Mouse (Mus musculus) forebrain, embryonic 14.5 days (tissue): ENCODE data around the gene Gtse1. TPM values are rescaled to one million over a fixed set of nuclear protein-coding genes. Genes with fewer than 3 reads are reported as not detected.

ENCODE experiments used
- ATAC-seq: fragments of 200-750 bp; cut with Nextera tagmentation; 2 replicates; pipeline ENCODE4 v1.8.0; 2017; ENCODE audit warnings: mild to moderate bottlenecking, moderate library complexity
- DNase-seq: peaks from one replicate; pipeline ENCODE4 v3.0.0-alpha.2; 2015; ENCODE audit warnings: low spot score
- H3K27ac ChIP-seq: fragments of 300-500 bp; sonication (generic); 2 replicates; pipeline ENCODE4 v1.5.1; 2014; ENCODE audit warnings: low read depth, mild to moderate bottlenecking, control low read depth, low read length, moderate library complexity
- H3K27me3 ChIP-seq: fragments of 300-500 bp; sonication (generic); replicated peaks from 2 replicates; pipeline ENCODE4 v1.6.1; 2014; ENCODE audit warnings: low read length, control low read depth, mixed read lengths; ENCODE audit not compliant: control insufficient read depth, insufficient read depth
- H3K36me3 ChIP-seq: fragments of 300-500 bp; sonication (generic); 2 replicates; pipeline ENCODE4 v1.6.1; 2014; ENCODE audit warnings: low read length, control low read depth; ENCODE audit not compliant: control insufficient read depth, insufficient read depth
- H3K4me1 ChIP-seq: fragments of 300-500 bp; sonication (generic); 2 replicates; pipeline ENCODE4 v1.6.1; 2014; ENCODE audit warnings: antibody characterized with exemption, low read length, control low read depth; ENCODE audit not compliant: control insufficient read depth, insufficient read depth
- H3K4me2 ChIP-seq: fragments of 300-500 bp; sonication (generic); 2 replicates; pipeline ENCODE4 v1.6.1; 2014; ENCODE audit warnings: mild to moderate bottlenecking, control low read depth, low read length
- H3K4me3 ChIP-seq: fragments of 300-500 bp; sonication (generic); 2 replicates; pipeline ENCODE4 v1.5.1; 2014; ENCODE audit warnings: low read depth, low read length, control low read depth
- H3K9ac ChIP-seq: fragments of 300-500 bp; sonication (generic); 2 replicates; pipeline ENCODE4 v1.6.1; 2014; ENCODE audit warnings: mild to moderate bottlenecking, low read length, control low read depth, moderate library complexity
- H3K9me3 ChIP-seq: fragments of 300-500 bp; sonication (generic); replicated peaks from 2 replicates; pipeline ENCODE4 v1.6.1; 2016; ENCODE audit warnings: low read length, control low read depth, mixed read lengths; ENCODE audit not compliant: control insufficient read depth
- WGBS: fragments of 180-500 bp; shearing (Covaris S2); extraction: QIAGEN DNeasy Blood & Tissue Kit; methylation state at CpG from one replicate; pipeline ENCODE4 v1.1.7; 2014; 5-methylcytosine and 5-hydroxymethylcytosine counted together
- polyA plus RNA-seq: library from polyadenylated mRNA; unstranded; fragments of >200 nt; fragmentation: Nextera tagmentation; extraction: Ambion mirVana; gene quantifications from 2 replicates; pipeline ENCODE4 v1.2.1, GENCODE M21; 2014

Gtse1 gene
- polyA plus RNA-seq = 14.3 and 15.7 TPM in 2 replicates

DNA sequence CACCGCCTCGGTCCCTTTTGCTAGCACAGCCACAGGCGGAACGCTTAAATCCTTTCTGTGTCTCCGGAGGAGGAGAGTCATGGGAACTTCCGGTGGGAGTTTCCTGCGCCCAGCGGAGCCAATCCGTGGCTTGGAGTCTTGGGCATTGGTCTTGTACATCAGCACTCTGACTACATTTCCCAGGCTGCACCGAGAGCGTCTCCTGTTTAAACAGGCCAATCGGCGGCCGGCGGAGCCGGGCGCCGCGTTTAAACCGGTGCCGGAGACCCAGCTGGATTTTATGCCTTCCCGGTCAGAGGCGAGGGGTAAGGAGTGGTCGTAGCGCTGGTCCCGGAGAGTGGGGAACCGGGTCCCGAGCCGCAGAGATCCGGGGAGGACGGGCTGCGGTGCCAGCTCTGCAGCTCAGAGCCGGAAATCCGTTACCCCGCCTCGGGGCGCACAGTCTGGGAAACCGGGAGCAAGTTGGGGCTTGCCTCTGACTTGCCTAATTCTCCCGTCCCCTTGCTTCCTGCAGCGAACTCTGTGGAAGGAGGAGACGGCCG, at the start of gene Gtse1:
TSS of gene Gtse1 (plus strand) at position 256 of the 542 bp plus-strand sequence.
- peak; percentile 99 for DNase-seq
- Histone ChIP-seq H3K27ac (peak within 1 kb of the TSS; percentile 31; the same call in 1 of the 2 replicates), H3K27me3 (no peaks in the 10 kb centered on the region), H3K4me1 (peaks cover 13% of the 10 kb centered on the region; the same call in 1 of the 2 replicates), H3K9me3 (no peaks in the 10 kb centered on the region), H3K4me2 (peak within 1 kb of the TSS; percentile 85), H3K4me3 (peak within 1 kb of the TSS; percentile 44), H3K9ac (peak within 1 kb of the TSS; percentile 79), H3K36me3 (peaks cover 29% of the 10 kb centered on the region)
- ATAC-seq = peak; percentile 100
- under 1% methylated on average over 42 of the region's 42 CpGs for WGBS

DNA sequence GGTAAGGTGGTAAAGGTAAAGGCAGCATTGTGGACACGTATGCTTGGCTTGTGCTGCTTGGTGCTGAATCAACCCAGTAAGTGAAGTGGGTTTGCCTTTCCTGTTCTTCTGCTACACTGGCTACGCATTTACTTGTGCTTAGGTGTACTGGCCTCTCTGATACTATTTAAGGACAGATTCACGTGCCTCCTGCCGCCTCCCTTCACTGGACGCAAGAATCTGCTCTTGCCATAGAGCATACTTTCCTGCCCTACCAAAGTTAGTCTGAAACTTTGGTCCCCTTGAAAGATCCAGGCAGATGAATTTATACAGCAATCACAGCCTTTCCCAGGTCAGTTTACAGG, 49.1 kb upstream of the Gtse1 start:
- no peak overlapping the region for H3K27ac ChIP-seq
- peak overlapping the region; percentile 73 for H3K4me2 ChIP-seq
- H3K4me1 ChIP-seq = peaks cover 4% of the 10 kb centered on the region; the same call in 1 of the 2 replicates
- peak overlapping the region; percentile 85; the same call in 1 of the 2 replicates for H3K9ac ChIP-seq
- H3K4me3 ChIP-seq = peak overlapping the region; percentile 74
- 88% methylated on average over 5 of the region's 5 CpGs for WGBS
- no peaks in the 10 kb centered on the region; the same call in 1 of the 2 replicates for H3K27me3 ChIP-seq
- no peaks in the 10 kb centered on the region for H3K9me3 ChIP-seq
- no peaks in the 10 kb centered on the region for H3K36me3 ChIP-seq
- ATAC-seq = no peak
- DNase-seq = no peak

DNA sequence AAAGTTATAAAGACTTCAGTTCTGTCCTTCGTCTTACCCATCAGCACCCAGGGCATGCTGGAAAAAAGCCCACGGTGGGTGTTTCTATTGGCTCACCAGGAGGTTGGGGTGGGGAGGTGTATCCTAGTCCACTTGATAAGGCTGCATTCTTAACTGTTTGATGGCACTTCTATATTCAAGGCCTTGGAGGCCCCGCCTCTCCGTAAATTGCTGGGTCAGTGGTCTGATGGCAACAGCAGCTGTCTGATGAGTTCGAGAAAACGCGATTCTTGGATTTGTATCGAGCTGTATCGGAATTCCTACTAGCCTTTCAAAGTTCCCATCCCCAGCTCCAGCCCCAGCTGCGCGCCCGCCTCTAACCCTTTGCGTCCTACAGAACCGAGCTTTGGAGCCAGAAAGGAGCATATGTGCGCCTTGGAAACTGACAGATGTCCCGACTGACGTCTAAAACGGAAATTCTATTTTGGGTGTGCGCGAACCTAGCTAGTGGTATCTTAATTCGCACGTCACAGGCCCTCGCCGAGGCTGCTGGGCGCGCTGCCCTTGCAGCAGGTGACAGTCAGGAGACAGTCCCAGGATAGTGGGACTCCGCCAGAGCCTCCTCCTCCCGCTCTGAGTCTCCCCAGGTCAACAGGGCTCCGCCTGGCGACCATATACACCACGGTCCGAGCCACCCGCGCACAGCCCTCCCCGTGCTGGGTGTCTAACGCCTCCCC, 48.6 kb upstream of the Gtse1 start:
- H3K27ac ChIP-seq = peak overlapping the region; percentile 92
- peaks cover 4% of the 10 kb centered on the region; the same call in 1 of the 2 replicates for H3K4me1 ChIP-seq
- peak overlapping the region; percentile 85 for H3K9ac ChIP-seq
- no peaks in the 10 kb centered on the region for H3K36me3 ChIP-seq
- peak overlapping the region; percentile 74 for H3K4me3 ChIP-seq
- ATAC-seq (peak; percentile 85), DNase-seq (peak; percentile 78)
- H3K4me2 ChIP-seq = peak overlapping the region; percentile 73
- no peaks in the 10 kb centered on the region for H3K9me3 ChIP-seq
- 6% methylated on average over 36 of the region's 36 CpGs for WGBS
- H3K27me3 ChIP-seq = no peaks in the 10 kb centered on the region; the same call in 1 of the 2 replicates

DNA sequence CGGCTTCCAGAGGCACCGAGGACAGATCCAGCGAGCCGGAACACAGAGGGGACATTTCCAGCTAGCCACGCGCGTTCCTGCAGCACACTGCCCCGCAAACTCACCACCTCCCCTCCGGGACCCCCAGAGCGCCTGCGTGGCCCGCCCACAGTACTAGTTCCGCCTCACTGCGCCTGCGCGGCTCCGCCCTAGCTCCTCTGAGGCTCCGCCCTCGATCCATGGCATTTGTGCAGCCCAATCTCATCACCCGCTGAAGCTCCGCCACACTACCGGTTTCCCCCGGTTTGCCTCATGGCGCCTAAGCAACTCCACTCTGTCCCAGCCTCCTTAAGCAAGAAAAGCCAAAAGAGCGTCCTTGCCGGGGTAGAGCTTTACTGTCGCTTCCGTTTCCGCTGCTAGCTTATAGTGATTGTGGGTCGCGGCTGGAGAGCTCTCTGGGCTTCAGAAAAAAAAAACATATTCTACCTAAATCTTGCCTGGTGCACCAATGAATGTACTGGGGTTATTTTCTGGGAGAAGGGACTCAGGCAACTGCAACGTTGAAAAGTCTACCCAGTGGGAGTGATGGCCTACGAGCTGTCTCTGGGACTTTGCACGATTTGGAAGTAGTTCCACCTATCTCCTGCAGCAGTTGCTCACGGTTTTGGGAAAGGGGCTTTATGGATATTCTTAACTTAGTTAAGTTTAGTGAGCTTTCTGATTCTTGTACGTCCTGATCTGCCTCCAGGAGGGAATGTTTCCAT, 47.8 kb upstream of the Gtse1 start, which contains the start of gene Cdpf1:
TSS of gene Cdpf1 (minus strand) at position 163 of the 743 bp plus-strand sequence.
- peak; percentile 98 for DNase-seq
- peak within 1 kb of the TSS; percentile 74 for H3K4me3 ChIP-seq
- H3K9me3 ChIP-seq = no peaks in the 10 kb centered on the region
- no peaks in the 10 kb centered on the region; the same call in 1 of the 2 replicates for H3K27me3 ChIP-seq
- peaks cover 4% of the 10 kb centered on the region; the same call in 1 of the 2 replicates for H3K4me1 ChIP-seq
- H3K4me2 ChIP-seq = peak within 1 kb of the TSS; percentile 73
- 2% methylated on average over 36 of the region's 36 CpGs for WGBS
- peak within 1 kb of the TSS; percentile 92 for H3K27ac ChIP-seq
- peak; percentile 99 for ATAC-seq
- H3K36me3 ChIP-seq = no peaks in the 10 kb centered on the region
- H3K9ac ChIP-seq = peak within 1 kb of the TSS; percentile 85

DNA sequence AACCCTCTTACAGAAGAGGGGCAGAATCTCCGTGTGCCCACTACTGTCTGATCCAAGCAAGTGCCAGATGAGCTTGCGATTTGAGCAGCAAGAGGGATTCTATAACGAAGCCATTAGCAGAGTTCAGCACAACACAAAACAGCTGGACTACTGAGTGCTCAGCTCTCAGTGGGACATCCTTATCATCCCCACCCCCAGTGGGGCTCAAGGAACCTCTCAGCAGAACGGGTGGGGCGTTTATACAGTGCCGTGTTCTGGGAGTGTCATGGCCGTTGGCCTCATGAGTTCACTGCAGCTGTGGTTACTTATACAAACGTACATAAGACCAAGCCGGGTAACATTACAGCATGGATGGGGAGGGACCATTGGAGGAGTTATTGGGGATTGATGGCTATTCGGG, 46.1 kb upstream of the Gtse1 start:
- no peaks in the 10 kb centered on the region for H3K36me3 ChIP-seq
- H3K4me1 ChIP-seq = peaks cover 4% of the 10 kb centered on the region; the same call in 1 of the 2 replicates
- H3K9me3 ChIP-seq = no peaks in the 10 kb centered on the region
- no peak overlapping the region for H3K4me2 ChIP-seq
- ATAC-seq (no peak), DNase-seq (no peak)
- 65% methylated on average over 10 of the region's 10 CpGs for WGBS
- H3K4me3 ChIP-seq = no peak overlapping the region
- no peak overlapping the region for H3K9ac ChIP-seq
- no peak overlapping the region for H3K27ac ChIP-seq
- no peaks in the 10 kb centered on the region; the same call in 1 of the 2 replicates for H3K27me3 ChIP-seq

DNA sequence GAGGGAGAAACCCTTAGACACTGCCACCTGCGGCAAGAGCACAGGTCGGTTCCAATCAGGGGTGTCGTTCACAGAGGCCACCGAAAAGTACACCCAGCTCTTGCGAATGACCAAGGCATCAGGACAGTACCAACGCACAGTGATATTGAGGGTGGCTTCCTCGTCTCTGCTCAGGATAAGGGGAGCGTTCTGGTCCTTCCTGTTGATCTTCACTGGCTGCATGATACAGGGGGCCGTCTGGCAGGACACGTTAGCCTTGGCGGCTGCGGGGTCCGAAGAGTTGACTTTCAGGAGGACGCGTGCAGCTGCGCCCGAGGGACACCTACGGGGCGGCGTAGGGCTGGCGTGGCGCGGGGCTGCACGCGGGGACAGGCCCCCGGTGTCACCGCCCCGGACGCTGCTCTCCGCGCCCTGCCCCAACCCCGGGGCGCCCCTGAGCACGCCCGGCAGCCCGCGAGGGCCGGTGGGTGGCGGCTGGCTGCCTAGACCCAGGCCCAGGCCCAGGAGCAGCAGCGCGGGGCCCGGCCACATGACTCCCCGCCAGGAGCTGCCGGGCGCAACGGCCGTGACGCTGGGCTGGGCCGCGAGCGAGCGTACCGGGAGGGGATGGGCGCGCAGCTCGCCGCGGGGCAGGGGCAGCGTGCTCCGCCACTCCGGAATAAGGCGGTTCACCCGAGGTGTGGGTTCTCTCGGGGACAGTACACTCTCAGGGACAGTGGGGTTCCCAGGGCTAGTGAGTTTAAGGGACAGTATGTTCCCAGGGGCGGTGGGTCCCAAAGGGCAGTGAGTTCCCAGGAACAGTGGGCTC, 38.1 kb upstream of the Gtse1 start, which contains the start of gene Pkdrej:
TSS of gene Pkdrej (minus strand) at position 532 of the 808 bp plus-strand sequence.
- H3K9ac ChIP-seq = peak within 1 kb of the TSS; percentile 66
- H3K4me2 ChIP-seq = peak within 1 kb of the TSS; percentile 77
- H3K36me3 ChIP-seq = no peaks in the 10 kb centered on the region
- DNase-seq = peak; percentile 19
- no peak within 1 kb of the TSS for H3K27ac ChIP-seq
- no peaks in the 10 kb centered on the region for H3K9me3 ChIP-seq
- 2% methylated on average over 64 of the region's 65 CpGs for WGBS
- peaks cover 11% of the 10 kb centered on the region for H3K27me3 ChIP-seq
- ATAC-seq = peak; percentile 44
- H3K4me1 ChIP-seq = no peaks in the 10 kb centered on the region
- H3K4me3 ChIP-seq = peak within 1 kb of the TSS; percentile 38

DNA sequence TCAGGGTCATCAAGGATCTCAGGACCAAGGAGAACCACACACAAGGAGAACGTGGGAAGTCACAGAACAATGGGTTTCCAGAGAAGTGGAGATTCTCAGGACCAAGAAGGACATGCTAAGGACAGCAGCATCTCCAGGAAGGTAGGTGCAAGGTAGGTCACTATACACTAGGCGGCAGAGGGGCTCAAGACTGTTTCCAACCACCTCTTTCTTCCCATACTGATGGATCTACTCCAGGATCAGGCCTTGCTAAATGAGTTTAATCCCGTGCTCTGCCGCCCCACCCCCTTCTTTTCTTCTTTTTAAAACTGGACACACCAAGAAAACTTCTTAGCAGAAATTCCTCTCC, 37.6 kb upstream of the Gtse1 start:
- H3K4me3 ChIP-seq = peak overlapping the region; percentile 38
- H3K27me3 ChIP-seq = peaks cover 11% of the 10 kb centered on the region
- H3K27ac ChIP-seq = no peak overlapping the region
- H3K9ac ChIP-seq = no peak overlapping the region
- ATAC-seq = no peak
- no peaks in the 10 kb centered on the region for H3K4me1 ChIP-seq
- peak; percentile 8 for DNase-seq
- H3K36me3 ChIP-seq = no peaks in the 10 kb centered on the region
- 9% methylated on average over 4 of the region's 4 CpGs for WGBS
- H3K9me3 ChIP-seq = no peaks in the 10 kb centered on the region
- peak overlapping the region; percentile 77 for H3K4me2 ChIP-seq

DNA sequence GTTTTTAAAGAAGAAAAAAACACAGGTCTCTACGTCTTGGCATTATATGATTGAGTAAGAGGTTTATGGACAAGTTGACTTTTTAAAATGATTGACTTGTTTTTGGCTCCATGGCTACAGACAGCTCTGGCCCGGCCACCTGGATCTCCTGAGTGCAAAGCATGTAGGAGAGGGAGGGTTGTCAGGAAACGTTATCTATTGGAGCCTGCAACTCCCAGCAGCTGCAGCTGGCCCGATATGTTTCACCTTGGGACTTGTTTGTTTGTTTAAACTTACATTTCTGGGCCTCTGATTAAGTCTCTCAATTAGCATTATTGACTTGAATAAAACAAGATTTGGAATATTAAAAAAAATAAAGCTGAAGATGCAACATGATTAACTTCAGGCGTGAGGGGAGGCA, 32.9 kb upstream of the Gtse1 start:
- H3K4me3 ChIP-seq = no peak overlapping the region
- WGBS = 82% methylated on average over 5 of the region's 5 CpGs
- no peak overlapping the region for H3K4me2 ChIP-seq
- no peak for DNase-seq
- H3K9me3 ChIP-seq = no peaks in the 10 kb centered on the region
- H3K4me1 ChIP-seq = peaks cover 3% of the 10 kb centered on the region; the same call in 1 of the 2 replicates
- no peaks in the 10 kb centered on the region for H3K36me3 ChIP-seq
- no peaks in the 10 kb centered on the region; the same call in 1 of the 2 replicates for H3K27me3 ChIP-seq
- no peak for ATAC-seq
- H3K27ac ChIP-seq = no peak overlapping the region
- H3K9ac ChIP-seq = no peak overlapping the region
